Mouse (Mus musculus) midbrain, embryonic 13.5 days (tissue): Measurements from ENCODE around the gene Xylb. TPM values are rescaled to one million over a fixed set of nuclear protein-coding genes. Genes with fewer than 3 reads are reported as not detected.

ENCODE experiments used
- ATAC-seq: fragments of 200-750 bp; cut with Nextera tagmentation; 2 replicates; pipeline ENCODE4 v1.8.0; 2017; ENCODE audit warnings: mild to moderate bottlenecking, moderate TSS enrichment, moderate library complexity
- H3K27ac ChIP-seq: fragments of 300-500 bp; sonication (generic); 2 replicates; pipeline ENCODE4 v1.5.1; 2015; ENCODE audit warnings: inconsistent platforms, mild to moderate bottlenecking, moderate library complexity
- H3K27me3 ChIP-seq: fragments of 300-500 bp; sonication (generic); 2 replicates; pipeline ENCODE4 v1.6.1; 2015; ENCODE audit warnings: mild to moderate bottlenecking, inconsistent platforms
- H3K36me3 ChIP-seq: fragments of 300-500 bp; sonication (generic); 2 replicates; pipeline ENCODE4 v1.6.1; 2015; ENCODE audit warnings: mild to moderate bottlenecking, inconsistent platforms
- H3K4me1 ChIP-seq: fragments of 300-500 bp; sonication (generic); replicated peaks from 2 replicates; pipeline ENCODE4 v1.6.1; 2015; ENCODE audit warnings: inconsistent platforms
- H3K4me2 ChIP-seq: fragments of 300-500 bp; sonication (generic); replicated peaks from 2 replicates; pipeline ENCODE4 v1.6.1; 2015; ENCODE audit warnings: moderate library complexity, mild to moderate bottlenecking, inconsistent platforms
- H3K4me3 ChIP-seq: fragments of 300-500 bp; sonication (generic); replicated peaks from 2 replicates; pipeline ENCODE4 v1.5.1; 2015; ENCODE audit warnings: mild to moderate bottlenecking, inconsistent platforms
- H3K9ac ChIP-seq: fragments of 300-500 bp; sonication (generic); replicated peaks from 2 replicates; pipeline ENCODE4 v1.6.1; 2015; ENCODE audit warnings: mild to moderate bottlenecking, inconsistent platforms
- H3K9me3 ChIP-seq: fragments of 300-500 bp; sonication (generic); 2 replicates; pipeline ENCODE4 v1.6.1; 2016; ENCODE audit warnings: mild to moderate bottlenecking, inconsistent platforms
- WGBS: fragments of 180-500 bp; shearing (Covaris S2); methylation state at CpG from one replicate; pipeline ENCODE4 v1.1.7; 2015; 5-methylcytosine and 5-hydroxymethylcytosine counted together
- polyA plus RNA-seq: library from polyadenylated mRNA; unstranded; fragments of >200 nt; fragmentation: Nextera tagmentation; extraction: Ambion mirVana; gene quantifications from 2 replicates; pipeline ENCODE4 v1.2.1, GENCODE M21; 2015

Xylb gene
- polyA plus RNA-seq: 1.9 and 3.4 TPM in 2 replicates

DNA sequence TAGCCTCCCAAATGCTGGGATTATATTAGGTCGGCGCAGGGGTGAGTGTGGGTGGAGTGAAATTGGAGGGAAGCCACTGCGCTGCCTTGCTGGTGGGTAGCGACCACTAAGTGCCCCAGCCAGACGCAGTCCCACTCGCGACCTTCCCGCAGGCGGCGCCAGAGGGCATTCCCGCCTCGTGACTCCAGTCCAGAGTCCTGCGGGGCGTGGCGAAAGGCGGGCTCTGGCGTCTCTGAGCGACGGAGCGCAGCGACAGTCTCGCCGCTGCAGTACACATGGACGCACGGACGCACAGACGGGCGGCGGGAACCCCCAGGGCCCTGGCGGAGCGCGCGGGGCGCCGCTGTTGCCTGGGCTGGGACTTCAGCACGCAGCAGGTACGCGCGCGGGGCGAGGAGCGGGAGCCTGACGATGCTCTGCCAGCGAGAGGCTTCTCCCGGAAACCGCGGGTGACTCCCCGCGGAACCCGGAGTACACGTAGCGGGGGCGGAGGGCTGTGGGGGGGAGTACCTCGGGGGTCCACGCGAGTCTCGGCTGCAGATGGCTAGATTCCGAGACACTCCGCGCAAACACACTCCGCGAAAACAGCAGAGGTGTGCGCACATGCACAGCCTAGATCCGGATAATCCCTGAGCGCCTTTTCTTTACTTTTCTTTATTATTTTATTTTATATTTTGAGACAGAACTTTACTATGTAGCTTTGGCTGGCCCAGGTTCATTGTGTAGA, at the start of gene Xylb:
Gene Xylb (plus strand): TSS at position 51 of the 727 bp plus-strand sequence.
- Histone ChIP-seq H3K9me3 (no peaks in the 10 kb centered on the region), H3K4me3 (peak within 1 kb of the TSS; percentile 69), H3K27me3 (no peaks in the 10 kb centered on the region; the same call in 1 of the 2 replicates), H3K36me3 (no peaks in the 10 kb centered on the region), H3K4me2 (peak within 1 kb of the TSS; percentile 89), H3K4me1 (peaks cover 8% of the 10 kb centered on the region; the same call in 1 of the 2 replicates), H3K9ac (peak within 1 kb of the TSS; percentile 76), H3K27ac (no peak within 1 kb of the TSS)
- WGBS: 2% methylated on average over 65 of the region's 65 CpGs
- peak; percentile 91 for ATAC-seq

DNA sequence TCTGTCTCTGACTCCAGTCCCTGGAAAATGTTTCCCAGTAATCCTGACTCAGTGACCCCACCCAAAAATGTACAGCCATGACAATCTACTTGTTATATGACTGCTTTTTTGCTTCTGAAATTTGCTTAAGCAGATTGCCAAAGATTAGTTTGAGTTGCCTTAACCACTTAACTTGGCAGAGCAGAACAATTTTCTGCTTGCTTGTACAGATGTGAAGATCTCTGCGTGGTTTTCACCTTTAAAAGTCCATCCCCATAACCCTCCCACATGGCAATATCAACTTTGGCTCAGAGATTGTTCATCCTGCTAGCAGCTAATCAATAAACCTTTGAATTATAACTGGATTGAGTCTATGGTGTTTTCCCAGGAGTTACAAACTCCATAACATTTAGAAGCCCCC, 48.1 kb upstream of the Xylb start:
- WGBS: 95% methylated on average over 1 of the region's 1 CpGs

GRCm38 (mm10) chr9:119313096-119313495, 44.1 kb upstream of the Xylb start:
- ATAC-seq: no peak
- H3K27me3 ChIP-seq: no peaks in the 10 kb centered on the region
- no peaks in the 10 kb centered on the region for H3K36me3 ChIP-seq
- H3K4me2 ChIP-seq: no peak overlapping the region
- no peak overlapping the region for H3K4me3 ChIP-seq
- no peak overlapping the region for H3K27ac ChIP-seq
- WGBS: 94% methylated on average over 10 of the region's 10 CpGs
- H3K9me3 ChIP-seq: no peaks in the 10 kb centered on the region
- H3K9ac ChIP-seq: no peak overlapping the region
- H3K4me1 ChIP-seq: no peaks in the 10 kb centered on the region

More for the DNA sequence above, 48.1 kb upstream of the Xylb start:
- Histone ChIP-seq H3K4me2 (no peak overlapping the region), H3K27ac (no peak overlapping the region), H3K4me3 (no peak overlapping the region), H3K4me1 (no peaks in the 10 kb centered on the region), H3K27me3 (no peaks in the 10 kb centered on the region), H3K9me3 (no peaks in the 10 kb centered on the region), H3K9ac (no peak overlapping the region), H3K36me3 (no peaks in the 10 kb centered on the region)
- ATAC-seq: no peak

GRCm38 (mm10) chr9:119318891-119319290, 38.3 kb upstream of the Xylb start:
- WGBS: 95% methylated on average over 1 of the region's 1 CpGs
- Histone ChIP-seq H3K36me3 (0 out of 2 replicates have a peak, but pooled peaks cover 4% of the 10 kb centered on the region), H3K9ac (no peak overlapping the region), H3K27ac (no peak overlapping the region), H3K9me3 (no peaks in the 10 kb centered on the region), H3K4me3 (no peak overlapping the region), H3K4me2 (no peak overlapping the region), H3K27me3 (no peaks in the 10 kb centered on the region), H3K4me1 (peaks cover 29% of the 10 kb centered on the region)
- ATAC-seq: no peak

GRCm38 (mm10) chr9:119320446-119320845, 36.7 kb upstream of the Xylb start:
- Histone ChIP-seq H3K36me3 (0 out of 2 replicates have a peak, but pooled peaks cover 4% of the 10 kb centered on the region), H3K4me3 (peak overlapping the region; percentile 96), H3K27me3 (no peaks in the 10 kb centered on the region), H3K4me1 (peaks cover 31% of the 10 kb centered on the region), H3K9me3 (no peaks in the 10 kb centered on the region), H3K4me2 (peak overlapping the region; percentile 95), H3K27ac (no peak overlapping the region), H3K9ac (no peak overlapping the region)
- ATAC-seq: no peak
- WGBS: 84% methylated on average over 7 of the region's 7 CpGs

DNA sequence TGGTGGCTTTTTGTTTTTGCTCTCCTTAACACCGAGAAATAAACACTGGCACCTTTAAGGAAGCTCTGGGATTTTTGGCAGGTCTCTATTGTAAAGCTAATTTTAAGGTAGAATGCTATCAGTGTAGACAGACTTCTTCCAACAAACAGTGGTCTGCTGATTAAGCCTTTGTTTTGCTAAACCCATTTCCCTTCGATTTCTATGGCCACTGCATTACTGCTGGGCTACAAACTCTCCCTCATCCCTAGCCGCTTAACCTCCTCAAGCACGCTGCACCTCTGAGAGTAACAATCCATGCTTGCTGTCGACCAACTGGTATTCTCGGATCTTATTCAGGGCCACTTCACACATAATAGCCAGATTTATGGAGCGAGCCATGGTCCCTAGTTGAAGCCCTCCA, 36.2 kb upstream of the Xylb start:
- H3K4me3 ChIP-seq: peak overlapping the region; percentile 96
- 6% methylated on average over 7 of the region's 7 CpGs for WGBS
- H3K27me3 ChIP-seq: no peaks in the 10 kb centered on the region
- H3K4me2 ChIP-seq: peak overlapping the region; percentile 95
- peaks cover 31% of the 10 kb centered on the region for H3K4me1 ChIP-seq
- H3K27ac ChIP-seq: no peak overlapping the region
- no peaks in the 10 kb centered on the region for H3K9me3 ChIP-seq
- 0 out of 2 replicates have a peak, but pooled peaks cover 4% of the 10 kb centered on the region for H3K36me3 ChIP-seq
- peak overlapping the region; percentile 88 for H3K9ac ChIP-seq
- ATAC-seq: no peak

DNA sequence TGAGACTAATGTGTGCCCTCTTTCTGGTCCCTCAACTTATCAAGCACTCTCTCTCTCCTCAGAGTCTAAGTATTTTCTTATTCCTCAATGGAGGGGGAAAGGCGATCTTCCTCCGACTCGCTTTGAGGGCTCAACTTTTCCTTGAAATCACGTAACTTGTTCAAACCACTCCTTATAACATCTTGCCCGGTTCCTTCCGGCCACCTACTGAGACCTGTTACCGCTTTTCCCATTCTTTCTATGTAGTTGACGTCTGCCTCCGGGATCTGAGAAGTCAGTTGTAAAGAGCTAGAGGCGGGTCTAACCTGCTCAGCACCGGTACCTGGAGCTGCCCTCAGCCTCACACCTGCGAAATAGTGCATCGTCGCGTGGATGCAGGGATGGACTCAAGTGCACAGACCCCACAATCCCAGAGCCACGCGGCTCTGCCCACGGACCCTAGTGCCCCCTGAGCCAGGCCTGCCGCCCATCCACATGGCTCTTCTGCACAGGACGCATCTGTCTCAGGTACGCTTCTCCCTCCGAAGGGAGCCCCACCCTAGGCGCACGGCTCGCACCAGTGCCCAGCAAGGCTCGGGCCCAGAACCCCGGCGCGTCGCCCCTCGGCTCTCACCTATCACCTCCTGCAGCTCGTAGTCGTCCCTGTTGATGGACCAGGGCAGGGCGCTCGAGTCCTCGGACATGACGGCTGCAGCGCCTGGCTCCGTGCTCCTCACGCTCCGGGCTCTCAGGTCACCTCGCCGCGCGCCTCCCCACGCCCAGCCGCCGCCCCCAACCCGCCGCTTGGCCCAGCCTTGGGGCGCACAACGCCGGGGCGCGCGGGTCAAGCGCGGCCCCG, 35.6 kb upstream of the Xylb start:
- peak overlapping the region; percentile 88 for H3K27ac ChIP-seq
- whole genome bisulfite sequencing: under 1% methylated on average over 59 of the region's 59 CpGs
- no peaks in the 10 kb centered on the region for H3K9me3 ChIP-seq
- peaks cover 31% of the 10 kb centered on the region for H3K4me1 ChIP-seq
- no peaks in the 10 kb centered on the region for H3K27me3 ChIP-seq
- 0 out of 2 replicates have a peak, but pooled peaks cover 4% of the 10 kb centered on the region for H3K36me3 ChIP-seq
- ATAC-seq: peak; percentile 65
- peak overlapping the region; percentile 95 for H3K4me2 ChIP-seq
- peak overlapping the region; percentile 88 for H3K9ac ChIP-seq
- H3K4me3 ChIP-seq: peak overlapping the region; percentile 96

GRCm38 (mm10) chr9:119322289-119323259, 34.6 kb upstream of the Xylb start, which contains the start of gene Oxsr1:
TSS of gene Oxsr1 (minus strand) at chr9:119322427.
- Histone ChIP-seq H3K4me3 (peak within 1 kb of the TSS; percentile 96), H3K27me3 (no peaks in the 10 kb centered on the region), H3K27ac (peak within 1 kb of the TSS; percentile 88), H3K4me1 (peaks cover 31% of the 10 kb centered on the region), H3K4me2 (peak within 1 kb of the TSS; percentile 95), H3K9me3 (no peaks in the 10 kb centered on the region), H3K9ac (peak within 1 kb of the TSS; percentile 88), H3K36me3 (0 out of 2 replicates have a peak, but pooled peaks cover 4% of the 10 kb centered on the region)
- peak; percentile 95 for ATAC-seq
- under 1% methylated on average over 76 of the region's 76 CpGs for WGBS

GRCm38 (mm10) chr9:119323260-119323645, 33.9 kb upstream of the Xylb start:
- 7% methylated on average over 9 of the region's 9 CpGs for WGBS
- H3K27me3 ChIP-seq: no peaks in the 10 kb centered on the region
- H3K27ac ChIP-seq: peak overlapping the region; percentile 88
- peak overlapping the region; percentile 95 for H3K4me2 ChIP-seq
- peak overlapping the region; percentile 61 for H3K9ac ChIP-seq
- 0 out of 2 replicates have a peak, but pooled peaks cover 4% of the 10 kb centered on the region for H3K36me3 ChIP-seq
- ATAC-seq: peak; percentile 21
- peaks cover 31% of the 10 kb centered on the region for H3K4me1 ChIP-seq
- H3K4me3 ChIP-seq: peak overlapping the region; percentile 96
- no peaks in the 10 kb centered on the region for H3K9me3 ChIP-seq

- Histone ChIP-seq H3K27ac (no peak overlapping the region), H3K4me3 (no peak overlapping the region), H3K9me3 (no peaks in the 10 kb centered on the region), H3K9ac (no peak overlapping the region), H3K36me3 (0 out of 2 replicates have a peak, but pooled peaks cover 4% of the 10 kb centered on the region), H3K27me3 (peaks cover 2% of the 10 kb centered on the region; the same call in 1 of the 2 replicates), H3K4me2 (no peak overlapping the region), H3K4me1 (peaks cover 31% of the 10 kb centered on the region)
- ATAC-seq: no peak
- WGBS: 85% methylated on average over 1 of the region's 1 CpGs
These were observed 33.1 kb upstream of the Xylb start for GRCm38 (mm10) chr9:119324130-119324529.

DNA sequence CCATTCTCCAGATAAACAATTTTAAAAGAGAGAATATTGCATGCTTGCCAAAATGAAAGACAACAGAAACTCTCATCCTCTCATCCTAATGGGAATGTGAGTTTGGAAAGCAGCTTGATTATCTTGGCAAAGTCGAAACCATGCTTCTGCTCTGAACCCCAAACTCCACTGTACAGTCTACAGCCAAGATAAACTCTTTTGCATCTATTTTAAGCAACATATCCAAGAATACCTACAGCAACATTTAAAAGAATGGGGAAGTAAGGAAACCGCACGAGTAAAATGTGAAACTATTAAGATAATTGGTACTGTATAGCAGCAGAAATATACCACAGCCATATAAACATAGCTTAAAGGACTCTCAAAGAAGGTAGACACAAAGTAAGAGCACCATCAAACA, 28.7 kb upstream of the Xylb start:
- WGBS: 87% methylated on average over 3 of the region's 3 CpGs

More for the DNA sequence above, 28.7 kb upstream of the Xylb start:
- Histone ChIP-seq H3K4me3 (no peak overlapping the region), H3K9me3 (no peaks in the 10 kb centered on the region), H3K4me1 (0 out of 2 replicates have a peak, but pooled peaks cover 5% of the 10 kb centered on the region), H3K27me3 (peaks cover 3% of the 10 kb centered on the region; the same call in 1 of the 2 replicates), H3K36me3 (no peaks in the 10 kb centered on the region), H3K9ac (no peak overlapping the region), H3K4me2 (no peak overlapping the region), H3K27ac (no peak overlapping the region)
- ATAC-seq: no peak
